Mouse (Mus musculus) G1E (cell line): ENCODE measurements around the gene Kng1. TPM values are rescaled to one million over a fixed set of nuclear protein-coding genes. Genes with fewer than 3 reads are reported as not detected.

ENCODE experiments used
- ATAC-seq: 2 replicates; pipeline ENCODE4 v1.8.0; 2016; ENCODE audit warnings: mild to moderate bottlenecking; ENCODE audit not compliant: insufficient number of reproducible peaks, poor library complexity, low FRiP score, severe bottlenecking; ENCODE audit errors: extremely low read depth
- DNase-seq: peaks from one replicate; pipeline ENCODE4 v3.0.0; 2012; ENCODE audit warnings: low spot score
- H3K27me3 ChIP-seq: 2 replicates; pipeline ENCODE4 v1.6.1; 2012; ENCODE audit warnings: mild to moderate bottlenecking, low read length, inconsistent platforms; ENCODE audit not compliant: insufficient read depth
- H3K36me3 ChIP-seq: replicated peaks from 2 replicates; pipeline ENCODE3; 2012; ENCODE audit warnings: mild to moderate bottlenecking, inconsistent platforms
- H3K4me1 ChIP-seq: 2 replicates; pipeline ENCODE4 v1.6.1; 2012; ENCODE audit warnings: low read depth, low read length, inconsistent platforms, mixed read lengths; ENCODE audit not compliant: insufficient read depth
- H3K4me3 ChIP-seq: 2 replicates; pipeline ENCODE4 v1.5.1; 2012; ENCODE audit warnings: low read depth, mild to moderate bottlenecking, inconsistent platforms, low read length, moderate library complexity, mixed read lengths
- H3K9me3 ChIP-seq: replicated peaks from 2 replicates; pipeline ENCODE4 v1.6.1; 2012; ENCODE audit warnings: inconsistent platforms
- CTCF ChIP-seq: IDR thresholded peaks from 2 replicates; pipeline ENCODE4 v1.5.1; 2012; ENCODE audit warnings: low read depth, low read length, inconsistent platforms, mixed read lengths
- GATA1 ChIP-seq: IDR thresholded peaks from 2 replicates; pipeline ENCODE4 v1.6.1; 2012; ENCODE audit warnings: borderline replicate concordance, low read length, inconsistent platforms, mixed read lengths
- GATA2 ChIP-seq: IDR thresholded peaks from 2 replicates; pipeline ENCODE4 v1.6.1; 2012; ENCODE audit warnings: low read depth, low read length, inconsistent platforms, borderline replicate concordance
- POLR2AphosphoS5 ChIP-seq: IDR thresholded peaks from 2 replicates; pipeline ENCODE4 v1.6.1; 2012; ENCODE audit warnings: low read depth, low read length, inconsistent platforms; ENCODE audit not compliant: insufficient replicate concordance
- TAL1 ChIP-seq: conservative IDR thresholded peaks from 2 replicates; pipeline ENCODE4 v1.6.1; 2012; ENCODE audit warnings: low read depth, low read length, inconsistent platforms, mixed read lengths
- polyA plus RNA-seq: library from polyadenylated mRNA; stranded (reverse); fragments of >175 nt; gene quantifications from 2 replicates; pipeline ENCODE4 v1.2.3, GENCODE M21; 2012
- total RNA-seq, 2 experiments: library from RNA; stranded (forward) in 1 of 2; stranded (reverse) in 1 of 2; fragments of 200-1000 nt in 1 of 2; fragments of >200 nt in 1 of 2; fragmentation: Nextera tagmentation in 1 of 2; gene quantifications; 2 replicates each; pipeline ENCODE4 v1.2.3; 2014 to 2017

Gene Kng1
- total and polyA plus RNA-seq, 3 experiments: not detected

GRCm38 (mm10) chr16:23123104-23123503 is 65.4 kb downstream of the Kng1 start:
- DNase-seq: no peak
- ATAC-seq: no peak
- Histone ChIP-seq H3K4me3 (no peak overlapping the region), H3K9me3 (no peaks in the 10 kb centered on the region), H3K36me3 (peaks cover 77% of the 10 kb centered on the region), H3K4me1 (peaks cover 21% of the 10 kb centered on the region), H3K27me3 (no peaks in the 10 kb centered on the region)
- TF ChIP-seq POLR2AphosphoS5 (no peak), CTCF (no peak), TAL1 (no peak), GATA1 (no peak), GATA2 (no peak)

- DNase-seq (no peak), ATAC-seq (no peak)
- no peaks in the 10 kb centered on the region for H3K27me3 ChIP-seq
- peaks cover 30% of the 10 kb centered on the region for H3K4me1 ChIP-seq
- H3K36me3 ChIP-seq: peaks cover 69% of the 10 kb centered on the region
- no peak overlapping the region for H3K4me3 ChIP-seq
- H3K9me3 ChIP-seq: no peaks in the 10 kb centered on the region
- TF ChIP-seq GATA1 (no peak), POLR2AphosphoS5 (no peak), TAL1 (no peak), GATA2 (no peak), CTCF (no peak)
Observed at GRCm38 (mm10) chr16:23124398-23124797, 66.7 kb downstream of the Kng1 start.

GRCm38 (mm10) chr16:23127311-23127672 is 69.6 kb downstream of the Kng1 start:
- peaks cover 53% of the 10 kb centered on the region for H3K36me3 ChIP-seq
- 0 out of 2 replicates have a peak, but pooled peaks have one; percentile 15 for ATAC-seq
- no peak for TF ChIP-seq CTCF
- no peak for TF ChIP-seq POLR2AphosphoS5
- no peak for TF ChIP-seq GATA2
- TF ChIP-seq GATA1: no peak
- TF ChIP-seq TAL1: no peak
- no peaks in the 10 kb centered on the region for H3K9me3 ChIP-seq
- DNase-seq: no peak
- H3K4me3 ChIP-seq: peak overlapping the region; percentile 78
- peaks cover 35% of the 10 kb centered on the region for H3K4me1 ChIP-seq
- no peaks in the 10 kb centered on the region for H3K27me3 ChIP-seq

- Histone ChIP-seq H3K36me3 (peaks cover 49% of the 10 kb centered on the region), H3K4me1 (peaks cover 35% of the 10 kb centered on the region), H3K4me3 (peak within 1 kb of the TSS; percentile 78), H3K27me3 (no peaks in the 10 kb centered on the region), H3K9me3 (no peaks in the 10 kb centered on the region)
- DNase-seq: peak; percentile 86
- TF ChIP-seq TAL1 (no peak), GATA2 (no peak), POLR2AphosphoS5 (no peak), GATA1 (no peak), CTCF (no peak)
- peak; percentile 76 for ATAC-seq
Observed at GRCm38 (mm10) chr16:23127673-23128375, 70.2 kb downstream of the Kng1 start, which contains the start of gene Rfc4. Gene Rfc4, minus strand, starts transcription at chr16:23127737.

GRCm38 (mm10) chr16:23130303-23130702 is 72.6 kb downstream of the Kng1 start:
- Histone ChIP-seq H3K27me3 (no peaks in the 10 kb centered on the region), H3K4me1 (peaks cover 31% of the 10 kb centered on the region), H3K9me3 (no peaks in the 10 kb centered on the region), H3K36me3 (peaks cover 27% of the 10 kb centered on the region), H3K4me3 (no peak overlapping the region)
- DNase-seq: no peak
- TF ChIP-seq CTCF (no peak), GATA2 (no peak), GATA1 (no peak), TAL1 (no peak), POLR2AphosphoS5 (no peak)
- no peak for ATAC-seq

Other genes starting within 250 kb of the Kng1 start
- gene Crygs, start 246.3 kb upstream of the Kng1 start, total RNA-seq (2014; fragmentation: Nextera tagmentation): not detected in 2 replicates
- gene Crygs, start 246.3 kb upstream of the Kng1 start, total RNA-seq (2017): 0.16 and 0.17 TPM in 2 replicates
- not detected in 2 replicates for gene Crygs, start 246.3 kb upstream of the Kng1 start, polyA plus RNA-seq
- gene Tbccd1, start 200.2 kb upstream of the Kng1 start, total RNA-seq (2014; fragmentation: Nextera tagmentation): 31.6 and 38.8 TPM in 2 replicates
- gene Tbccd1, start 200.2 kb upstream of the Kng1 start, total RNA-seq (2017): 43.9 and 46.1 TPM in 2 replicates
- 1.8 and 2.4 TPM in 2 replicates for gene Tbccd1, start 200.2 kb upstream of the Kng1 start, polyA plus RNA-seq
- 42.4 and 44.4 TPM in 2 replicates for gene Dnajb11, start 200.0 kb upstream of the Kng1 start, total RNA-seq (2014; fragmentation: Nextera tagmentation)
- gene Dnajb11, start 200.0 kb upstream of the Kng1 start, total RNA-seq (2017): 103 and 121 TPM in 2 replicates
- 24.4 and 25.1 TPM in 2 replicates for gene Dnajb11, start 200.0 kb upstream of the Kng1 start, polyA plus RNA-seq
- 2.7 and 4.4 TPM in 2 replicates for gene Ahsg, start 166.6 kb upstream of the Kng1 start, total RNA-seq (2014; fragmentation: Nextera tagmentation)
- 0.38 and 0.52 TPM in 2 replicates for gene Ahsg, start 166.6 kb upstream of the Kng1 start, total RNA-seq (2017)
- 0.11 and 0.15 TPM in 2 replicates for gene Ahsg, start 166.6 kb upstream of the Kng1 start, polyA plus RNA-seq
- 4.6 and 5.1 TPM in 2 replicates for gene Fetub, start 139.5 kb upstream of the Kng1 start, total RNA-seq (2014; fragmentation: Nextera tagmentation)
- gene Fetub, start 139.5 kb upstream of the Kng1 start, total RNA-seq (2017): 1.7 and 2.1 TPM in 2 replicates
- gene Fetub, start 139.5 kb upstream of the Kng1 start, polyA plus RNA-seq: 0.66 and 0.92 TPM in 2 replicates
- gene Hrg, start 106.8 kb upstream of the Kng1 start, total RNA-seq (2014; fragmentation: Nextera tagmentation): not detected in 2 replicates
- not detected in 2 replicates for gene Hrg, start 106.8 kb upstream of the Kng1 start, total RNA-seq (2017)
- not detected in 2 replicates for gene Hrg, start 106.8 kb upstream of the Kng1 start, polyA plus RNA-seq
- gene Kng2, start 28.4 kb upstream of the Kng1 start, total RNA-seq (2014; fragmentation: Nextera tagmentation): not detected in 2 replicates
- 0.17 TPM in 1 of 2 replicates, not detected in the other for gene Kng2, start 28.4 kb upstream of the Kng1 start, total RNA-seq (2017)
- not detected in 2 replicates for gene Kng2, start 28.4 kb upstream of the Kng1 start, polyA plus RNA-seq
- gene Eif4a2, start 49.6 kb downstream of the Kng1 start, total RNA-seq (2014; fragmentation: Nextera tagmentation): 776 and 797 TPM in 2 replicates
- gene Eif4a2, start 49.6 kb downstream of the Kng1 start, total RNA-seq (2017): 849 and 913 TPM in 2 replicates
- gene Eif4a2, start 49.6 kb downstream of the Kng1 start, polyA plus RNA-seq: 8.4 and 10.5 TPM in 2 replicates
- 181 and 229 TPM in 2 replicates for gene Rfc4, start 69.9 kb downstream of the Kng1 start, total RNA-seq (2014; fragmentation: Nextera tagmentation)
- 87.3 and 90.1 TPM in 2 replicates for gene Rfc4, start 69.9 kb downstream of the Kng1 start, total RNA-seq (2017)
- gene Rfc4, start 69.9 kb downstream of the Kng1 start, polyA plus RNA-seq: 29.7 and 49.2 TPM in 2 replicates
- gene Adipoq, start 88.7 kb downstream of the Kng1 start, total RNA-seq (2014; fragmentation: Nextera tagmentation): not detected in 2 replicates
- gene Adipoq, start 88.7 kb downstream of the Kng1 start, total RNA-seq (2017): 0.16 TPM in 1 of 2 replicates, not detected in the other
- gene Adipoq, start 88.7 kb downstream of the Kng1 start, polyA plus RNA-seq: not detected in 2 replicates
- 3.0 and 4.1 TPM in 2 replicates for gene St6gal1, start 166.9 kb downstream of the Kng1 start, total RNA-seq (2014; fragmentation: Nextera tagmentation)
- gene St6gal1, start 166.9 kb downstream of the Kng1 start, total RNA-seq (2017): 4.0 and 6.8 TPM in 2 replicates
- 0.12 and 0.24 TPM in 2 replicates for gene St6gal1, start 166.9 kb downstream of the Kng1 start, polyA plus RNA-seq